Mouse (Mus musculus): Measurements from ENCODE around the gene Rpusd4. TPM values are rescaled to one million over a fixed set of nuclear protein-coding genes. Genes with fewer than 3 reads are reported as not detected.

Gene Rpusd4
- polyA plus RNA-seq, 1 experiment, result 21.4 TPM

GRCm38 (mm10) chr9:35263431-35263830 lies 4.2 kb upstream of the Rpusd4 start:
- no peaks in the 10 kb centered on the region for H3K36me3 ChIP-seq (ENCODE audit: control insufficient read depth, insufficient read depth, low read length, poor library complexity, severe bottlenecking)

GRCm38 (mm10) chr9:35264509-35264908 lies 3.2 kb upstream of the Rpusd4 start:
- Histone ChIP-seq H3K27me3 (ENCODE audit: control insufficient read depth, insufficient read depth, low read length, poor library complexity, severe bottlenecking) (no peaks in the 10 kb centered on the region), H3K27ac (ENCODE audit: insufficient read depth, low read length) (no peak overlapping the region), H3K36me3 (ENCODE audit: control insufficient read depth, insufficient read depth, low read length, poor library complexity, severe bottlenecking) (peaks cover 2% of the 10 kb centered on the region; the same call in 1 of the 2 replicates), H3K4me1 (ENCODE audit: control insufficient read depth, insufficient read depth, low read length) (no peaks in the 10 kb centered on the region), H3K4me3 (ENCODE audit: low read depth, low read length) (no peak overlapping the region), H3K9ac (ENCODE audit: low read depth, poor library complexity, severe bottlenecking) (no peak overlapping the region), H3K9me3 (replicated peaks; ENCODE audit: control insufficient read depth, insufficient read depth, low read length, poor library complexity, severe bottlenecking) (no peaks in the 10 kb centered on the region)
- TF ChIP-seq CTCF (IDR thresholded peaks at IDR 0.05; ENCODE audit: low read depth, low read length) (no peak), EP300 (IDR thresholded peaks at IDR 0.05; ENCODE audit: insufficient read depth, low read depth, low read length) (no peak), POLR2A (IDR thresholded peaks at IDR 0.05; ENCODE audit: insufficient read depth, low read length) (no peak)

More at GRCm38 (mm10) chr9:35263431-35263830, 4.2 kb upstream of the Rpusd4 start:
- H3K9me3 ChIP-seq (replicated peaks; ENCODE audit: control insufficient read depth, insufficient read depth, low read length, poor library complexity, severe bottlenecking), result no peaks in the 10 kb centered on the region
- H3K4me1 ChIP-seq (ENCODE audit: control insufficient read depth, insufficient read depth, low read length), result no peaks in the 10 kb centered on the region
- no peak overlapping the region for H3K27ac ChIP-seq (ENCODE audit: insufficient read depth, low read length)
- no peak for TF ChIP-seq EP300 (IDR thresholded peaks at IDR 0.05; ENCODE audit: insufficient read depth, low read depth, low read length)
- TF ChIP-seq POLR2A (IDR thresholded peaks at IDR 0.05; ENCODE audit: insufficient read depth, low read length), result no peak
- no peak for TF ChIP-seq CTCF (IDR thresholded peaks at IDR 0.05; ENCODE audit: low read depth, low read length)
- no peak overlapping the region for H3K9ac ChIP-seq (ENCODE audit: low read depth, poor library complexity, severe bottlenecking)
- no peaks in the 10 kb centered on the region for H3K27me3 ChIP-seq (ENCODE audit: control insufficient read depth, insufficient read depth, low read length, poor library complexity, severe bottlenecking)
- H3K4me3 ChIP-seq (ENCODE audit: low read depth, low read length), result no peak overlapping the region

- Histone ChIP-seq H3K27ac (ENCODE audit: insufficient read depth, low read length) (no peak overlapping the region), H3K4me3 (ENCODE audit: low read depth, low read length) (peak overlapping the region; percentile 94), H3K9me3 (replicated peaks; ENCODE audit: control insufficient read depth, insufficient read depth, low read length, poor library complexity, severe bottlenecking) (no peaks in the 10 kb centered on the region), H3K4me1 (ENCODE audit: control insufficient read depth, insufficient read depth, low read length) (no peaks in the 10 kb centered on the region), H3K27me3 (ENCODE audit: control insufficient read depth, insufficient read depth, low read length, poor library complexity, severe bottlenecking) (no peaks in the 10 kb centered on the region), H3K9ac (ENCODE audit: low read depth, poor library complexity, severe bottlenecking) (peak overlapping the region; percentile 71), H3K36me3 (ENCODE audit: control insufficient read depth, insufficient read depth, low read length, poor library complexity, severe bottlenecking) (peaks cover 11% of the 10 kb centered on the region)
- no peak for TF ChIP-seq CTCF (IDR thresholded peaks at IDR 0.05; ENCODE audit: low read depth, low read length)
- TF ChIP-seq POLR2A (IDR thresholded peaks at IDR 0.05; ENCODE audit: insufficient read depth, low read length), result no peak
- TF ChIP-seq EP300 (IDR thresholded peaks at IDR 0.05; ENCODE audit: insufficient read depth, low read depth, low read length), result no peak
These were observed 481 bp downstream of the Rpusd4 start for GRCm38 (mm10) chr9:35267976-35268715.

- Histone ChIP-seq H3K27ac (ENCODE audit: insufficient read depth, low read length) (no peak overlapping the region), H3K4me3 (ENCODE audit: low read depth, low read length) (no peak overlapping the region), H3K36me3 (ENCODE audit: control insufficient read depth, insufficient read depth, low read length, poor library complexity, severe bottlenecking) (peaks cover 14% of the 10 kb centered on the region), H3K9ac (ENCODE audit: low read depth, poor library complexity, severe bottlenecking) (no peak overlapping the region), H3K9me3 (replicated peaks; ENCODE audit: control insufficient read depth, insufficient read depth, low read length, poor library complexity, severe bottlenecking) (no peaks in the 10 kb centered on the region), H3K4me1 (ENCODE audit: control insufficient read depth, insufficient read depth, low read length) (no peaks in the 10 kb centered on the region), H3K27me3 (ENCODE audit: control insufficient read depth, insufficient read depth, low read length, poor library complexity, severe bottlenecking) (no peaks in the 10 kb centered on the region)
- TF ChIP-seq CTCF (IDR thresholded peaks at IDR 0.05; ENCODE audit: low read depth, low read length) (no peak), EP300 (IDR thresholded peaks at IDR 0.05; ENCODE audit: insufficient read depth, low read depth, low read length) (no peak), POLR2A (IDR thresholded peaks at IDR 0.05; ENCODE audit: insufficient read depth, low read length) (no peak)
These were observed 10.2 kb downstream of the Rpusd4 start for GRCm38 (mm10) chr9:35277855-35278365.

GRCm38 (mm10) chr9:35278451-35278850 lies 10.8 kb downstream of the Rpusd4 start:
- no peak for TF ChIP-seq CTCF (IDR thresholded peaks at IDR 0.05; ENCODE audit: low read depth, low read length)
- TF ChIP-seq POLR2A (IDR thresholded peaks at IDR 0.05; ENCODE audit: insufficient read depth, low read length), result no peak
- TF ChIP-seq EP300 (IDR thresholded peaks at IDR 0.05; ENCODE audit: insufficient read depth, low read depth, low read length), result no peak
- Histone ChIP-seq H3K36me3 (ENCODE audit: control insufficient read depth, insufficient read depth, low read length, poor library complexity, severe bottlenecking) (peaks cover 11% of the 10 kb centered on the region), H3K9me3 (replicated peaks; ENCODE audit: control insufficient read depth, insufficient read depth, low read length, poor library complexity, severe bottlenecking) (no peaks in the 10 kb centered on the region), H3K4me3 (ENCODE audit: low read depth, low read length) (no peak overlapping the region), H3K4me1 (ENCODE audit: control insufficient read depth, insufficient read depth, low read length) (no peaks in the 10 kb centered on the region), H3K27ac (ENCODE audit: insufficient read depth, low read length) (no peak overlapping the region), H3K27me3 (ENCODE audit: control insufficient read depth, insufficient read depth, low read length, poor library complexity, severe bottlenecking) (no peaks in the 10 kb centered on the region), H3K9ac (ENCODE audit: low read depth, poor library complexity, severe bottlenecking) (no peak overlapping the region)
